In genomic region chr9:15101531-15102161, GRCm38 (mm10) we compare ENCODE assay signal across 24 mouse cellular contexts. TPM values are rescaled to one million over a fixed set of nuclear protein-coding genes. Genes with fewer than 3 reads are reported as not detected.
A peak's percentile ranks its signal among the peaks of the same experiment; 100 is the strongest.
DNase-seq lines count a peak whose midpoint lies in the region; TF ChIP-seq lines count a peak whose summit lies in the region.
"Had no signal": no experiment of that assay in that cellular context is flagged by ENCODE, and none has a peak within 500 bp of the region (broad histone marks: within the 10 kb centered on the region; RNA-seq: fewer than 3 reads in every experiment).

No protein-coding gene starts in this region.

- WGBS in liver, adult 2 months = 20% methylated on average over 7 of the region's 7 CpGs
- WGBS in hindbrain, embryonic 10.5 days = 86% methylated on average over 7 of the region's 7 CpGs

- peak; percentile 68 for DNase-seq in liver, adult 2 months (ENCODE audit: extremely low read depth, low read depth, low spot score)
- DNase-seq in liver = no peak
- peak; percentile 4 for DNase-seq in Muller cell, postnatal 12 days (ENCODE audit: inconsistent ontology term)
- DNase-seq in fat pad, adult 2 months (ENCODE audit: extremely low read depth, low read depth, low spot score) = peak; percentile 26
- DNase-seq in spleen, adult 18-20 months = no peak
- no peak for DNase-seq in cerebellum, postnatal 25 days
- no peak for DNase-seq in hindbrain, embryonic 10.5 days (ENCODE audit: low spot score)
- DNase-seq: adrenal gland, postnatal 10 days; B cell, adult 2 months; cerebellum, adult 11-12 months; cerebellum, adult 9-10 months; cerebellum, postnatal 36 days; gastrocnemius, postnatal 14 days; kidney, adult 11 months had no signal

- no peak overlapping the region for H3K4me3 ChIP-seq in liver, adult 2 months (ENCODE audit: insufficient read depth, low read depth, low read length)
- H3K4me3 ChIP-seq in hindbrain, embryonic 10.5 days = no peak overlapping the region
- H3K4me3 ChIP-seq: embryonic facial prominence, embryonic 15.5 days; erythroblast, embryonic 14.5 days; forebrain, embryonic 12.5 days; heart, embryonic 12.5 days; hindbrain, embryonic 12.5 days had no signal

- no peak overlapping the region for H3K27ac ChIP-seq in liver, adult 2 months (replicated peaks; ENCODE audit: insufficient read depth, low read depth, low read length)
- no peak overlapping the region for H3K27ac ChIP-seq in hindbrain, embryonic 10.5 days
- H3K27ac ChIP-seq: embryonic facial prominence, embryonic 15.5 days; forebrain, embryonic 12.5 days; hindbrain, embryonic 12.5 days; hindbrain, postnatal 0 days had no signal

- no peaks in the 10 kb centered on the region for H3K9me3 ChIP-seq in hindbrain, embryonic 10.5 days
- H3K9me3 ChIP-seq: embryonic facial prominence, embryonic 15.5 days; forebrain, embryonic 12.5 days; heart, embryonic 12.5 days; hindbrain, embryonic 12.5 days had no signal

- no peaks in the 10 kb centered on the region for H3K79me2 ChIP-seq in liver, adult 2 months (ENCODE audit: control insufficient read depth, insufficient read depth, low read length)

- TF ChIP-seq POLR2A in liver, adult 2 months (IDR thresholded peaks at IDR 0.05; ENCODE audit: extremely low read depth, insufficient read depth, low read length) = no peak

- no peak for TF ChIP-seq CTCF in liver, adult 2 months (IDR thresholded peaks at IDR 0.05; ENCODE audit: low read depth, low read length)

- no peaks in the 10 kb centered on the region for H3K36me3 ChIP-seq in liver, adult 2 months (ENCODE audit: control insufficient read depth, insufficient read depth, low read length)
- H3K36me3 ChIP-seq in hindbrain, embryonic 10.5 days = no peaks in the 10 kb centered on the region
- H3K36me3 ChIP-seq: embryonic facial prominence, embryonic 15.5 days; forebrain, embryonic 12.5 days; heart, embryonic 12.5 days; hindbrain, embryonic 12.5 days had no signal

- H3K9ac ChIP-seq in liver, adult 2 months (ENCODE audit: low read depth, low read length) = no peak overlapping the region
- H3K9ac ChIP-seq: embryonic facial prominence, embryonic 15.5 days; forebrain, embryonic 12.5 days; heart, embryonic 12.5 days; hindbrain, embryonic 12.5 days had no signal

- H3K4me1 ChIP-seq in liver, adult 2 months (ENCODE audit: control insufficient read depth, insufficient read depth, low read length) = peaks cover 5% of the 10 kb centered on the region
- H3K4me1 ChIP-seq in hindbrain, embryonic 10.5 days (replicated peaks) = 0 out of 2 replicates have a peak, but pooled peaks cover 9% of the 10 kb centered on the region
- H3K4me1 ChIP-seq: embryonic facial prominence, embryonic 15.5 days; forebrain, embryonic 12.5 days; hindbrain, embryonic 12.5 days had no signal

- no peaks in the 10 kb centered on the region for H3K27me3 ChIP-seq in liver, adult 2 months (ENCODE audit: control insufficient read depth, insufficient read depth, low read length)
- no peaks in the 10 kb centered on the region for H3K27me3 ChIP-seq in hindbrain, embryonic 10.5 days (ENCODE audit: insufficient read depth, poor library complexity, severe bottlenecking)
- H3K27me3 ChIP-seq: embryonic facial prominence, embryonic 15.5 days; heart, embryonic 12.5 days; hindbrain, embryonic 12.5 days had no signal

RNA-seq across cellular contexts. Expression of gene Hephl1, which starts 10.3 kb away (rescaled TPM):
- total RNA-seq in liver, adult 2 months (2014; rRNA removed) = under 0.01 TPM in 1 of 2 replicates, not detected in the other
- polyA plus RNA-seq in liver, adult 2 months (2012; rRNA removed) = not detected in 2 replicates
- polyA plus RNA-seq in hindbrain, embryonic 10.5 days (2016; fragmentation: Nextera tagmentation; extraction: Ambion mirVana) = not detected in 2 replicates
- total RNA-seq: MEL had no signal
- polyA plus RNA-seq: erythroblast, embryonic 14.5 days; forebrain, embryonic 12.5 days; forebrain, embryonic 16.5 days; heart, embryonic 12.5 days; heart, embryonic 16.5 days; hindbrain, embryonic 12.5 days; hindbrain, postnatal 0 days; intestine, embryonic 14.5 days had no signal

RNA-seq across cellular contexts. Expression of gene Panx1, which starts 56.4 kb away (rescaled TPM):
- total RNA-seq in liver, adult 2 months (2014; rRNA removed) = 1.0 and 1.7 TPM in 2 replicates
- 0.88 and 1.0 TPM in 2 replicates for polyA plus RNA-seq in liver, adult 2 months (2012; rRNA removed)
- 81.5 and 99.5 TPM in 2 replicates for polyA plus RNA-seq in hindbrain, embryonic 10.5 days (2016; fragmentation: Nextera tagmentation; extraction: Ambion mirVana)

Comparison
In these comparisons a context has a peak if more than half of its experiments do, and no peak if none do; other contexts are left out.
1. DNase-seq: peak in liver, adult 2 months (single experiment), Muller cell, postnatal 12 days (single experiment) and fat pad, adult 2 months (single experiment); none in liver (single experiment), spleen, adult 18-20 months (0 of 2), cerebellum, postnatal 25 days (0 of 2) and hindbrain, embryonic 10.5 days (single experiment).
2. RNA of gene Panx1, which starts 56.4 kb away (polyA plus RNA-seq): 81.5 to 99.5 TPM in hindbrain, embryonic 10.5 days; 0.88 to 1.0 TPM in liver, adult 2 months; every median in the first group is over 10 times any median in the second.